Mouse (Mus musculus) intestine, postnatal 0 days (tissue): ENCODE results near the gene Tmcc1. TPM values are rescaled to one million over a fixed set of nuclear protein-coding genes. Genes with fewer than 3 reads are reported as not detected.
"Not testable (repeated sequence)": the region's sequence is repeated elsewhere in the genome, so short reads cannot be mapped to it uniquely, and the experiment has no call there.

Experiments
- ATAC-seq: fragments of 200-750 bp; cut with Nextera tagmentation; 2 replicates; pipeline ENCODE4 v1.8.0; 2017; ENCODE audit warnings: mild to moderate bottlenecking, moderate TSS enrichment, moderate library complexity
- H3K27ac ChIP-seq: fragments of 300-500 bp; sonication (generic); 2 replicates; pipeline ENCODE4 v1.5.1; 2014; ENCODE audit warnings: mild to moderate bottlenecking, low read depth, low read length, moderate library complexity
- H3K27me3 ChIP-seq: fragments of 300-500 bp; sonication (generic); replicated peaks from 2 replicates; pipeline ENCODE4 v1.6.1; 2014; ENCODE audit warnings: low read length, mixed read lengths; ENCODE audit not compliant: control insufficient read depth, insufficient read depth
- H3K36me3 ChIP-seq: fragments of 300-500 bp; sonication (generic); 2 replicates; pipeline ENCODE4 v1.6.1; 2014; ENCODE audit warnings: mild to moderate bottlenecking, moderate library complexity; ENCODE audit not compliant: control insufficient read depth, insufficient read depth
- H3K4me1 ChIP-seq: fragments of 300-500 bp; sonication (generic); replicated peaks from 2 replicates; pipeline ENCODE4 v1.6.1; 2014; ENCODE audit warnings: antibody characterized with exemption, low read length, mixed read lengths; ENCODE audit not compliant: control insufficient read depth, insufficient read depth
- H3K4me2 ChIP-seq: fragments of 300-500 bp; sonication (generic); replicated peaks from 2 replicates; pipeline ENCODE4 v1.6.1; 2014; ENCODE audit warnings: low read depth, mild to moderate bottlenecking, moderate library complexity
- H3K4me3 ChIP-seq: fragments of 300-500 bp; sonication (generic); 2 replicates; pipeline ENCODE4 v1.5.1; 2014; ENCODE audit warnings: low read depth, low read length
- H3K9ac ChIP-seq: fragments of 300-500 bp; sonication (generic); 2 replicates; pipeline ENCODE4 v1.6.1; 2014; ENCODE audit warnings: mild to moderate bottlenecking, low read depth, low read length
- H3K9me3 ChIP-seq: fragments of 300-500 bp; sonication (generic); 2 replicates; pipeline ENCODE4 v1.6.1; 2016; ENCODE audit warnings: mixed run types; ENCODE audit not compliant: control insufficient read depth
- CTCF ChIP-seq: sonication (generic); IDR thresholded peaks from 2 replicates; pipeline ENCODE4 v1.5.1; 2016; ENCODE audit warnings: low read depth, mild to moderate bottlenecking, control low read depth, antibody characterized with exemption, moderate library complexity
- WGBS: fragments of 180-500 bp; shearing (Covaris S2); extraction: QIAGEN DNeasy Blood & Tissue Kit; methylation state at CpG from one replicate; pipeline ENCODE4 v1.1.7; 2014; 5-methylcytosine and 5-hydroxymethylcytosine counted together
- polyA plus RNA-seq: library from polyadenylated mRNA; unstranded; fragments of >200 nt; fragmentation: Nextera tagmentation; extraction: Ambion mirVana; gene quantifications from 2 replicates; pipeline ENCODE4 v1.2.1, GENCODE M21; 2015

The Tmcc1 gene
- polyA plus RNA-seq, 1 experiment from 2014 or later = 8.0 TPM

DNA sequence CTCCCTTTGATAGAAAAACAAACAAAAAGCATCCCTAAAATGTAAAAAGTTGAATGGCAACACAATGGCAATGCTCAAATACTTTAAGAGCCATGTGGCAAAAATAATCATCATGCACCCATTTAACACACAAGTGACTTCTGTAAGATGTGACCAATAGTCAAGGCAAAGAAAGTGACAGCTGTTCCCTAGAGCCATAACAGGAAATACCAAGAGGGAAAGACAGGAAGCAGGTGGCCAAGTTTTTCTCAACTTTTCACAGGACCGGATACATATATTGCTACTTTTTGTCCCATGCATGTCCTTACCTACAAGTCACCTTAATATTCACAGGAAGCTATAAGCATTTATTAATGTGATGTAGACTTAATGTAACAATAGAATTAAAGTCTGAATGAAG lies 3.9 kb downstream of the Tmcc1 start:
- no peak for ATAC-seq
- Histone ChIP-seq H3K9me3 (no peaks in the 10 kb centered on the region), H3K9ac (no peak overlapping the region), H3K27ac (no peak overlapping the region), H3K27me3 (no peaks in the 10 kb centered on the region), H3K4me3 (no peak overlapping the region), H3K4me1 (peaks cover 2% of the 10 kb centered on the region; the same call in 1 of the 2 replicates), H3K36me3 (peaks cover 5% of the 10 kb centered on the region; the same call in 1 of the 2 replicates), H3K4me2 (no peak overlapping the region)
- TF ChIP-seq CTCF = no peak
- 46% methylated on average over 1 of the region's 1 CpGs for WGBS

- WGBS = 31% methylated on average over 2 of the region's 2 CpGs
Measured at GRCm38 (mm10) chr6:116186485-116186884, 6.8 kb downstream of the Tmcc1 start.

DNA sequence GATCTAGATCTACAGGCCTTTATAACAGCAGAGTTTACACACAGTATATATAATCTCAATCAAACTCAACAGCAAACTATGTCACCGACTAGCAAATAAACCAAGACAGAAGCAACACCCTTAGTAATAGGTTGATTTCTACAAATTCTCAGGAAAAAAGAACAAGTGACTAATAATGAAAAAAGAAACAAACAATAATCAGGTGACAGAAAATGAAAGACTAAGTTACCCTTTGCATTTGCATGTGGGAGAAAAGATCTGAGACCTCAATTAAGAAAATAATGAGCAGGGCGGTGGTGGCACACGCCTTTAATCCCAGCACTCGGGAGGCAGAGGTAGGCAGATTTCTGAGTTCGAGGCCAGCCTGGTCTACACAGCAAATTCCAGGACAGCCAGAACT lies 9.8 kb downstream of the Tmcc1 start:
- Histone ChIP-seq H3K4me3 (no peak overlapping the region), H3K9me3 (no peaks in the 10 kb centered on the region), H3K36me3 (peaks cover 5% of the 10 kb centered on the region; the same call in 1 of the 2 replicates), H3K4me1 (no peaks in the 10 kb centered on the region), H3K9ac (no peak overlapping the region), H3K27ac (no peak overlapping the region), H3K4me2 (no peak overlapping the region), H3K27me3 (no peaks in the 10 kb centered on the region)
- ATAC-seq = no peak
- no peak for TF ChIP-seq CTCF
- WGBS = 82% methylated on average over 5 of the region's 5 CpGs

More at GRCm38 (mm10) chr6:116186485-116186884, 6.8 kb downstream of the Tmcc1 start:
- Histone ChIP-seq H3K36me3 (peaks cover 5% of the 10 kb centered on the region; the same call in 1 of the 2 replicates), H3K4me3 (no peak overlapping the region), H3K27ac (no peak overlapping the region), H3K27me3 (no peaks in the 10 kb centered on the region), H3K4me1 (no peaks in the 10 kb centered on the region), H3K4me2 (no peak overlapping the region), H3K9ac (no peak overlapping the region), H3K9me3 (no peaks in the 10 kb centered on the region)
- no peak for TF ChIP-seq CTCF
- ATAC-seq = no peak

DNA sequence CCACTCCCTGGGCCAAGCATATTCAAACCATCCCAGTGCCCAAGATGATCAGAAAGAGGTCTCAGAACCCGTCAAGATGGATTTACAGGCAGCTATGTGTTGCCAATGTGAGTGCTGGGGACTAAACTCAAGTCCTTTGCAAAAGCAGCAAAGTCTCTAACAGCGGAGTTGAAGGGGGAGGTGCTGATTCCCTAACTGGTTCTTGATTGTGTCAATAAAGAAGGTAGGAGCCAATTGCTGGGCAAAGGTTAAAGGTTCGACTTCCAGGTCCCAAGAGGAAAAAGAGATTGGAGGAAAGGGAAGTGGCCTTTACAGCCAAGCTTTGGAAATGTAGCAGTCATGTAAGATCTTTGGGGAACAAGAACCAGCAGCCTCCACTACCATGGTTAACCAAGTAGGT lies 12.6 kb downstream of the Tmcc1 start:
- Histone ChIP-seq H3K27me3 (no peaks in the 10 kb centered on the region), H3K27ac (peak overlapping the region; percentile 70), H3K4me3 (no peak overlapping the region), H3K36me3 (peaks cover 3% of the 10 kb centered on the region; the same call in 1 of the 2 replicates), H3K9ac (no peak overlapping the region), H3K4me1 (no peaks in the 10 kb centered on the region), H3K4me2 (peak overlapping the region; percentile 30; the same call in 1 of the 2 replicates), H3K9me3 (no peaks in the 10 kb centered on the region)
- 36% methylated on average over 3 of the region's 3 CpGs for WGBS
- no peak for TF ChIP-seq CTCF
- ATAC-seq = peak; percentile 55

DNA sequence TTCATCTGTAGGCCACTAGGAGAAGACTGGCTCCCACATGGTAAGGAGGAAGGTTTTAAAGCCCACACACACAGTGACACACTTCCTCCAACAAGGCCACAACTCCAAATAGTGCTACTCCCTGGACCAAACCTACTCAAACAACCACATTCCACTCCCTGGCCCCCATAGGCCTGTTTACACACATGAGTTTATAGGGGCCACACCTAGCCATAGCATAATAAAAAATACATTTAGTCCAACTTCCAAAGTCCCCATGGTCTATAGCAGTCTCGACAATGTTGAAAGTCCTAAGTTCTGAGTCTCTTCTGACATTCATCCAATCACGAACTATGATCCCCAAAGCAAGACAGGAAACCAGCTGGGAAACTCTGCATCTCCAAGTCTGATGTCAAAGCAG lies 14.9 kb downstream of the Tmcc1 start:
- peaks cover 3% of the 10 kb centered on the region; the same call in 1 of the 2 replicates for H3K36me3 ChIP-seq
- H3K4me1 ChIP-seq = no peaks in the 10 kb centered on the region
- no peaks in the 10 kb centered on the region for H3K9me3 ChIP-seq
- H3K9ac ChIP-seq = no peak overlapping the region
- no peak overlapping the region for H3K4me3 ChIP-seq
- WGBS = 42% methylated on average over 2 of the region's 2 CpGs
- H3K27me3 ChIP-seq = no peaks in the 10 kb centered on the region
- H3K27ac ChIP-seq = peak overlapping the region; percentile 71
- H3K4me2 ChIP-seq = no peak overlapping the region
- ATAC-seq = peak; percentile 94
- TF ChIP-seq CTCF = no peak

DNA sequence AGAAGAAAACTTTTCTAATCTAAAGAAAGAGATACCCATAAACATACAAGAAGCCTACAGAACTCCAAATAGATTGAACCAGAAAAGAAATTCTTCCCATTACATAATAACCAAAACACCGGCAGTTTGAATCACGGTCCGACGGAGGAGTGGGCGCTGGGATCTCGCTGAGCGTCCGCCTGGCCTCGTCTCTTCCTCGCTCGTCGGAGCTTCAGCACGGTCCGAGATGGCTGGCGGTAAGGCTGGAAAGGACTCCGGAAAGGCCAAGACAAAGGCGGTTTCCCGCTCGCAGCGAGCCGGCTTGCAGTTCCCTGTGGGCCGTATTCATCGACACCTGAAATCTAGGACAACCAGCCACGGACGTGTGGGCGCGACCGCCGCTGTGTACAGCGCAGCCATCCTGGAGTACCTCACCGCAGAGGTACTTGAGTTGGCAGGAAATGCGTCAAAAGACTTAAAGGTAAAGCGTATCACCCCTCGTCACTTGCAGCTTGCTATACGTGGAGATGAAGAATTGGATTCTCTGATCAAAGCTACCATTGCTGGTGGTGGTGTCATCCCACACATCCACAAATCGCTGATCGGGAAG lies 19.7 kb downstream of the Tmcc1 start:
- not testable (repeated sequence) for ATAC-seq, H3K4me1 ChIP-seq, H3K27ac ChIP-seq, H3K27me3 ChIP-seq, H3K4me3 ChIP-seq, H3K4me2 ChIP-seq, H3K36me3 ChIP-seq, H3K9me3 ChIP-seq, H3K9ac ChIP-seq
- 86% methylated on average over 36 of the region's 37 CpGs for WGBS
